Mouse (Mus musculus) stomach, embryonic 14.5 days (tissue): ENCODE results near the gene Cdk4. TPM values are rescaled to one million over a fixed set of nuclear protein-coding genes. Genes with fewer than 3 reads are reported as not detected.

Experiments
- ATAC-seq: fragments of 200-750 bp; cut with Nextera tagmentation; 2 replicates; pipeline ENCODE4 v1.8.0; 2017; ENCODE audit warnings: low read depth, moderate TSS enrichment; ENCODE audit not compliant: insufficient number of reproducible peaks, insufficient read depth, low FRiP score
- H3K27ac ChIP-seq: fragments of 300-500 bp; sonication (generic); 2 replicates; pipeline ENCODE4 v1.5.1; 2014; ENCODE audit warnings: mild to moderate bottlenecking, low read length, moderate library complexity, mixed read lengths
- H3K27me3 ChIP-seq: fragments of 300-500 bp; sonication (generic); 2 replicates; pipeline ENCODE4 v1.6.1; 2014; ENCODE audit warnings: low read length, control low read depth, mixed read lengths; ENCODE audit not compliant: control insufficient read depth, insufficient read depth
- H3K36me3 ChIP-seq: fragments of 300-500 bp; sonication (generic); 2 replicates; pipeline ENCODE4 v1.6.1; 2014; ENCODE audit warnings: mild to moderate bottlenecking, control low read depth, low read length, moderate library complexity, mixed read lengths; ENCODE audit not compliant: control insufficient read depth, insufficient read depth
- H3K4me1 ChIP-seq: fragments of 300-500 bp; sonication (generic); 2 replicates; pipeline ENCODE4 v1.6.1; 2014; ENCODE audit warnings: low read length, control low read depth, mixed read lengths; ENCODE audit not compliant: control insufficient read depth, insufficient read depth
- H3K4me2 ChIP-seq: fragments of 300-500 bp; sonication (generic); replicated peaks from 2 replicates; pipeline ENCODE4 v1.6.1; 2014; ENCODE audit warnings: low read depth, low read length, control low read depth
- H3K4me3 ChIP-seq: fragments of 300-500 bp; sonication (generic); 2 replicates; pipeline ENCODE4 v1.5.1; 2014; ENCODE audit warnings: low read depth, low read length, control low read depth
- H3K9ac ChIP-seq: fragments of 300-500 bp; sonication (generic); replicated peaks from 2 replicates; pipeline ENCODE4 v1.6.1; 2014; ENCODE audit warnings: low read depth, mild to moderate bottlenecking, control low read depth, low read length, moderate library complexity, mixed read lengths
- H3K9me3 ChIP-seq: fragments of 300-500 bp; sonication (generic); 2 replicates; pipeline ENCODE4 v1.6.1; 2016; ENCODE audit warnings: low read depth, low read length, control low read depth; ENCODE audit not compliant: control insufficient read depth
- WGBS: fragments of 180-500 bp; shearing (Covaris S2); extraction: QIAGEN DNeasy Blood & Tissue Kit; methylation state at CpG from one replicate; pipeline ENCODE4 v1.1.7; 2014; 5-methylcytosine and 5-hydroxymethylcytosine counted together
- polyA plus RNA-seq: library from polyadenylated mRNA; unstranded; fragments of >200 nt; fragmentation: Nextera tagmentation; extraction: Ambion mirVana; gene quantifications from 2 replicates; pipeline ENCODE4 v1.2.1, GENCODE M21; 2014

Cdk4 gene
- polyA plus RNA-seq, 1 experiment from 2014 or later = 1,817 TPM

DNA sequence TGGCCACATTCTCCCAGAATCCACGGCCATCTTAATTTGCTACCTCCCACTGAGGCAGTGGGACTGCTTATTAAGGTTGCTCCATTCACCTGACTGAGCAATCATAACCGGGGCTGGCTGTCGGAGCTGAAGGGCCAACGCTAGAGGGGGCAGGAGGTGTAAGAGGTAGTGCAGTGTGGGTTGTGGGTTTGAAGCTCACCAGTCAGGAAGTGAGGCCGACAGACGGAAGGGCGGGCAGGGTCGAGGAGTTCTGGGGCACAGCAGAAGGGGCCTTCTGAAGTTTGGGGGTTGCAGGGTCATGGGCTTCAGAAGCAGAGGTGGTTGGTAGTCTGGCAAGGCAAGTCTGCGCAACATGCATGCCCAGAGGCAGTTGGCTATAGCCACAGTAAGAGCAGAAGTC is 11.7 kb downstream of the Cdk4 start, which contains the start of gene Agap2:
TSS of gene Agap2 (plus strand) at position 205 of the 400 bp plus-strand sequence.
- Histone ChIP-seq H3K27me3 (peaks cover 22% of the 10 kb centered on the region), H3K4me1 (peaks cover 15% of the 10 kb centered on the region), H3K4me3 (no peak within 1 kb of the TSS), H3K4me2 (no peak within 1 kb of the TSS), H3K9me3 (no peaks in the 10 kb centered on the region), H3K9ac (no peak within 1 kb of the TSS), H3K27ac (no peak within 1 kb of the TSS), H3K36me3 (no peaks in the 10 kb centered on the region)
- 60% methylated on average over 9 of the region's 9 CpGs for WGBS
- no peak for ATAC-seq

DNA sequence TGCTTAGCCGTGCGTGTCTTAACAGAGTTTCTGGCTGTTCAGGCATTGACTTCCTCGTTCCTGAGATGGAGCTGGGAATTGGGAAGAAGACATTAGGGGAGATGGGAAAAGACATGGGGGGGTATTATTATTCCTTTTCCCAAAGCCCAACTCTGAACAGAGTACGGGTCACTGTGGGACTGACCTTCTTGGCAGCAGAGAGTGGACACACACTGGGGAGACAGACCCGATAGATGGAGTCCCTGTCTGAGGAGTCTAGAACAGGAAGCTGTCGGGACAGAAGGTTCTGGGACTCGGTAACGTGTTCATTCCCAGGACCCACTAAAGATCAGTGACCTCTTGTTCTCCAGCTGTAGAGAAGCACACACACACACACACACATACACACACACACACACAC is 12.3 kb downstream of the Cdk4 start:
- H3K27me3 ChIP-seq = peaks cover 28% of the 10 kb centered on the region
- H3K4me2 ChIP-seq = no peak overlapping the region
- no peak overlapping the region for H3K4me3 ChIP-seq
- no peaks in the 10 kb centered on the region for H3K9me3 ChIP-seq
- no peak for ATAC-seq
- H3K27ac ChIP-seq = no peak overlapping the region
- no peaks in the 10 kb centered on the region for H3K36me3 ChIP-seq
- H3K4me1 ChIP-seq = peaks cover 15% of the 10 kb centered on the region
- WGBS = 67% methylated on average over 8 of the region's 8 CpGs
- no peak overlapping the region for H3K9ac ChIP-seq

DNA sequence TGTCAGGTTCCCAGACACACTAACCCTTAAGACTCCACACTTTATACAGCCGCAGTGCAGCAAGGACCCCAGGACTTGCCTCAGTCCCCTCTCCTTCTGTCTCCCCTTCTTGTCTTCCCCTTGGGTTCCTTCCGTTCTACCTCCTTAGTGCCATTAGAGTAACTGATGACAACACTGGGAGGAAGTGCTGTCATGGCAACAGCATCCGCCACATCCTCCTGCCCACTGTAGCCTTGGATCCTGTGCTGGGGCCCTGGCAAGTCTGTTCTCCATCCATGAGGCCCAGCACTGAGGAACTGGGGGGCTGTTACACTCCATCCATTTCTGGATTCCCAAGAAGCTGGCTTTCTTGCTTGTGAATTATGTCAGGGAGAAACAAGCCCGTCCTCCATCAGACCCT is 12.7 kb downstream of the Cdk4 start:
- Histone ChIP-seq H3K4me1 (peaks cover 19% of the 10 kb centered on the region), H3K27me3 (peaks cover 32% of the 10 kb centered on the region), H3K9ac (no peak overlapping the region), H3K27ac (no peak overlapping the region), H3K4me2 (no peak overlapping the region), H3K4me3 (no peak overlapping the region), H3K9me3 (no peaks in the 10 kb centered on the region), H3K36me3 (no peaks in the 10 kb centered on the region)
- no peak for ATAC-seq
- WGBS = 41% methylated on average over 4 of the region's 4 CpGs

DNA sequence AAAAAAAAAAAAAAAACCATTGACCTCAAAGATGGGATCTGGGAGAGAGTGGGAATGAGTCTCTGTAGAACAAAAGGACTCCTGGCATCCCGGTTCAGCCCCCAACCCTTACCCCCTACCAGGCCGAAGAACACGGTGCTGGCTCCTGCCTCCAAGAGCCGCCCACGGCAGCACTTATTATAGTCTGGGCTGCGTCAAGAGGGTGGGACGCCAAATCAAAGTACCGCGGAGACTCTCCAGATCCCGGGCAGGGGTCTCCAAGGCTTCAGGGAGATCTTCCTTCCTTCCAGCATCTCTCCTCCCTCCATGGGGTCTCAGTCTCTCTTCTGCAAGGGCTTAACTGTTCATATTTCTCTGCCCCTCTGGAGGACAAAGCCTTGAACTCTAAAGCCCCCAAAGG is 14.2 kb downstream of the Cdk4 start:
- Histone ChIP-seq H3K4me2 (no peak overlapping the region), H3K27ac (no peak overlapping the region), H3K4me1 (peaks cover 22% of the 10 kb centered on the region), H3K4me3 (no peak overlapping the region), H3K9me3 (no peaks in the 10 kb centered on the region), H3K9ac (no peak overlapping the region), H3K36me3 (no peaks in the 10 kb centered on the region), H3K27me3 (peaks cover 35% of the 10 kb centered on the region)
- no peak for ATAC-seq
- 10% methylated on average over 10 of the region's 10 CpGs for WGBS

DNA sequence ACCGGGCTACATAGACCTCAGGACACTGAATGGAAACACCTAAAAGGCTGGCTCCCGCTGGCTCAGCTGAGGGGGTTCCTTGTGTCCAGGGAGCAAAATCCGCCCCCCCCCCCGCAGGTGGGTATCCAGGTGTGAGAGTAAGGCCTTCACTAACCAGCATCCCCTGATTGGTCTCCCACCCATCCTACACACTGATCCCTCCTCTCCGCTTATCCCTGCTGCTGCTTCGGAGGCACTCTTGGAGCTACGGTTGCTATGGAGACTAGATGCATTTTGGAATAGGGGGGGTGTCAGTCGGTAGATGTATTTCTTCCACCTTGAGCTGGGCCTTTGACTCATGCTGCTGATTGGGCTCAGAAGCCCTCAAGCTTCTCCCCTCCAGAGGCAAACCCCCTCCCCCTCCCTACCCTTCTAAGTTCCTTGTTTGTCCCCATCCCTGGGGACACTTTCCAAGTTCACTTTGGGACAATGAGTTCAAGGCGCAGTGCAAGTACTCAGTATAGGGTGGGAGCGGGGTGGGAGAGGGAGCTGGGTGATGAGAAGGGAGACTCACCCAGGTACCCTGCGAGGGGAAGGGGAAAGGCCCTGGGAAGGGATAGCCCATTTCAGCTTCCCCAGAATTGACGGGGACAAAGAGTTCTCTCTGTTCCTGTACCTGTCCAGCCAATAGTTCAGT is 14.8 kb downstream of the Cdk4 start:
- H3K9ac ChIP-seq = no peak overlapping the region
- WGBS = 5% methylated on average over 12 of the region's 12 CpGs
- H3K4me1 ChIP-seq = peaks cover 22% of the 10 kb centered on the region
- H3K27me3 ChIP-seq = peaks cover 40% of the 10 kb centered on the region
- H3K27ac ChIP-seq = no peak overlapping the region
- H3K36me3 ChIP-seq = no peaks in the 10 kb centered on the region
- peak overlapping the region; percentile 44; the same call in 1 of the 2 replicates for H3K4me3 ChIP-seq
- ATAC-seq = no peak
- H3K9me3 ChIP-seq = no peaks in the 10 kb centered on the region
- peak overlapping the region; percentile 97 for H3K4me2 ChIP-seq

DNA sequence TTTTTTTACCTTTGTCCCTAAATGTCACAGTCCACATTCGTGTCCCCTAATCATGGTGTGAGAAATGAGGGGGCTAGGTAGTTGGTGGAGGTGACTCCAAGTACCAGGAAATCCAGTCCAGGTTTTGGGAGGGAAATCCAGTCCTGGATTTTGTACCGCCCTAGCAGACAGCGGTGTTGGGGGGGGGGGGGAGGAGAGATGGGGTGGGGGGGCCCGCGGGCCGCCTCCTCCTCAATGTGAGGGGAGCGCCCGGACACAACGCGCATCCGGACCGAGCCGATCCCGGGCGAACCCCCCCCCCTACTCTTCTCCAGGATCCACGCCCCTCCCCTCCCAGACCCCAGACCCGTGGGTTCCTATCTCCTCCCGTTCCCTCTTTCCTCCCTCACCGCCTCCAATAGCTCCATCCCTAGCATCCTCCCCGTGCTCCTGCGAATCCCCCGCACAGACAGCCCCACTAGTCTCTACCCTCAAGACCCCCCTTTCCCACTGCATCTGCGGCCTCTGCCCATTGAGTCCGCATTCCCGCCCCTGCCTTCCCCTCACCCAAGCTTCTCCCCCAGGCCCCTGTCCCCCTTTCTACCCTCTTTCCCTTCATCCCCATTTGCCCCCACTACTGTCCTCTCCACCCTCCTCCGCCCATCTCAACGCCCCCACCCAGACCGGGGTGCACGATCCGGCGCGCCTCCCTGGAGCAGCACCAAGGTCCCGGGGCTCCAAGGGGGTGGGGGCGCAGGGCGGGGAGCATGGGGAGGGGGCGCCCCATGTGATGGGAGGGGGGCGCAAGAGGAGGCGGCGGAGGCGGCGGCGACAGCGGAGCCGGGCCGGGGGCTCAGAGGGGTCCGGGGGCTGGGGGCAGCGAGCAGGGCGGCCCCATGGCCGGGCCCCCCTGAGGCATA is 15.6 kb downstream of the Cdk4 start:
- under 1% methylated on average over 30 of the region's 49 CpGs for WGBS
- H3K9ac ChIP-seq = peak overlapping the region; percentile 19; the same call in 1 of the 2 replicates
- peaks cover 40% of the 10 kb centered on the region for H3K27me3 ChIP-seq
- peak overlapping the region; percentile 97 for H3K4me2 ChIP-seq
- 0 out of 2 replicates have a peak, but pooled peaks have one; percentile 35 for ATAC-seq
- H3K9me3 ChIP-seq = no peaks in the 10 kb centered on the region
- H3K36me3 ChIP-seq = no peaks in the 10 kb centered on the region
- H3K4me3 ChIP-seq = peak overlapping the region; percentile 44
- H3K4me1 ChIP-seq = peaks cover 22% of the 10 kb centered on the region
- H3K27ac ChIP-seq = no peak overlapping the region

DNA sequence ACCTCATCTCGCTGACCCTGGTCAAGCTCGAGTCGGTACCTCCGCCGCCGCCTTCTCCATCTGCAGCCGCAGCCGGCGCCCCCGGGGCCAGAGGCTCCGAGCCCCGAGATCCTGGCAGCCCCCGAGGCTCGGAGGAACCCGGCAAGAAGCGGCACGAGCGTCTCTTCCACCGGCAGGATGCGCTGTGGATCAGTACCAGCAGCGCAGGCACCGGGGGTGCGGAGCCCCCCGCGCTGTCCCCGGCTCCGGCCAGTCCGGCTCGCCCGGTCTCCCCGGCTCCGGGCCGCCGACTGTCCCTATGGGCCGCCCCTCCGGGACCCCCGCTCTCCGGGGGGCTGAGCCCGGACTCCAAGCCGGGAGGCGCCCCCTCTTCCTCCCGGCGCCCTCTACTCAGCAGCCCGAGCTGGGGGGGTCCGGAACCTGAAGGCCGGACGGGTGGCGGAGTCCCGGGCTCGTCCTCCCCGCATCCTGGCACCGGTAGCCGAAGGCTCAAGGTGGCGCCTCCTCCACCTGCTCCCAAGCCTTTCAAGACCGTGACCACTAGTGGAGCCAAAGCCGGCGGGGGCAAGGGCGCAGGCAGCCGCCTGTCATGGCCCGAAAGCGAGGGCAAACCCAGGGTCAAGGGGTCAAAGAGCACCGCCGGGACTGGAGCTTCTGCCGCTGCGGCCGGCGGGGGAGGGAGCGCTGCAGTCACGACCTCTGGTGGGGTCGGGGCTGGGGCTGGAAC is 16.5 kb downstream of the Cdk4 start:
- 4% methylated on average over 52 of the region's 70 CpGs for WGBS
- Histone ChIP-seq H3K4me2 (peak overlapping the region; percentile 97), H3K9ac (peak overlapping the region; percentile 19; the same call in 1 of the 2 replicates), H3K9me3 (no peaks in the 10 kb centered on the region), H3K4me1 (peaks cover 22% of the 10 kb centered on the region), H3K27me3 (peaks cover 40% of the 10 kb centered on the region), H3K4me3 (peak overlapping the region; percentile 44), H3K36me3 (no peaks in the 10 kb centered on the region), H3K27ac (no peak overlapping the region)
- ATAC-seq = no peak
